Mouse (Mus musculus) left cerebral cortex, postnatal 10 days (tissue): ENCODE measurements around the gene Cma2. TPM values are rescaled to one million over a fixed set of nuclear protein-coding genes. Genes with fewer than 3 reads are reported as not detected.
"Not testable (repeated sequence)": the region's sequence is repeated elsewhere in the genome, so short reads cannot be mapped to it uniquely, and the experiment has no call there.

Experiments used
- DNase-seq, 2 experiments: peaks; one replicate each; pipeline ENCODE4 v3.0.0; 2021 to 2022; ENCODE audit warnings: low spot score in 2 of 2, mixed read lengths in 1 of 2; ENCODE audit errors: extremely low spot score in 1 of 2
- intact Hi-C: fragments of 180-260 bp; cut with DNase I; formaldehyde crosslinking; loops from one replicate; pipeline ENCODE4 v1.15.1; 2025
- total RNA-seq, 2 experiments: library from RNA; stranded (reverse); gene quantifications; 2 replicates each; pipeline ENCODE4 v1.2.3; 2021

Cma2 gene
- total RNA-seq, 2 experiments from 2014 or later: not detected

GRCm38 (mm10) chr14:56017671-56018070 is 66.9 kb downstream of the Cma2 start, which contains the start of gene Mcpt1:
Gene Mcpt1, plus strand, starts transcription at chr14:56017971.
- intact Hi-C loops: not testable (repeated sequence)

GRCm38 (mm10) chr14:56019446-56019845 is 68.7 kb downstream of the Cma2 start:
- no peak for DNase-seq
- intact Hi-C loops: no loop called here

More at GRCm38 (mm10) chr14:56017671-56018070, 66.9 kb downstream of the Cma2 start, which contains the start of gene Mcpt1:
- not testable (repeated sequence) for DNase-seq

GRCm38 (mm10) chr14:56021305-56021704 is 70.5 kb downstream of the Cma2 start:
- not testable (repeated sequence) for DNase-seq

More at GRCm38 (mm10) chr14:56021305-56021704, 70.5 kb downstream of the Cma2 start:
- intact Hi-C loops: not testable (repeated sequence)

Other genes starting within 250 kb of the Cma2 start
- under 1 TPM in 1 of 2 experiments, not detected in 1; 0.24 TPM for gene Tgm1, start 237.1 kb upstream of the Cma2 start, total RNA-seq
- 10 to 100 TPM; 46.6 to 48.2 TPM for gene Rabggta, start 228.7 kb upstream of the Cma2 start, total RNA-seq
- 10 to 100 TPM; 93.2 to 94.9 TPM for gene Dhrs1, start 205.3 kb upstream of the Cma2 start, total RNA-seq
- 10 to 100 TPM; 15.8 to 18.5 TPM for gene Nop9, start 205.3 kb upstream of the Cma2 start, total RNA-seq
- under 1 TPM; 0.49 to 0.84 TPM for gene Cideb, start 192.5 kb upstream of the Cma2 start, total RNA-seq
- under 1 TPM; 0.41 to 0.43 TPM for gene Ltb4r2, start 189.6 kb upstream of the Cma2 start, total RNA-seq
- under 1 TPM; 0.51 to 0.64 TPM for gene Ltb4r1, start 185.0 kb upstream of the Cma2 start, total RNA-seq
- 1 to 10 TPM; 3.3 to 4.0 TPM for gene Adcy4, start 166.9 kb upstream of the Cma2 start, total RNA-seq
- gene Ripk3, start 162.1 kb upstream of the Cma2 start, total RNA-seq: 1 to 10 TPM; 2.0 to 2.6 TPM
- gene Nfatc4, start 127.8 kb upstream of the Cma2 start, total RNA-seq: 1 to 10 TPM; 3.9 to 4.1 TPM
- 10 to 100 TPM; 12.3 to 13.1 TPM for gene Nynrin, start 97.0 kb upstream of the Cma2 start, total RNA-seq
- under 1 TPM; 0.28 to 0.65 TPM for gene Cbln3, start 66.6 kb upstream of the Cma2 start, total RNA-seq
- gene Khnyn, start 66.0 kb upstream of the Cma2 start, total RNA-seq: 10 to 100 TPM in 1 of 2 experiments, 1 to 10 TPM in 1; 9.8 to 11.3 TPM
- 10 to 100 TPM; 90.4 to 96.1 TPM for gene Sdr39u1, start 50.7 kb upstream of the Cma2 start, total RNA-seq
- under 1 TPM in 1 of 2 experiments, not detected in 1; 0.43 TPM for gene Cma1, start 6.3 kb upstream of the Cma2 start, total RNA-seq
- gene Mcpt1, start 67.0 kb downstream of the Cma2 start, total RNA-seq: not detected
- not detected for gene Mcpt9, start 79.5 kb downstream of the Cma2 start, total RNA-seq
- not detected for gene Mcpt2, start 91.1 kb downstream of the Cma2 start, total RNA-seq
- gene Mcpt4, start 111.3 kb downstream of the Cma2 start, total RNA-seq: not detected
- gene Mcpt8, start 134.3 kb downstream of the Cma2 start, total RNA-seq: not detected
- not detected for gene Ctsg, start 151.6 kb downstream of the Cma2 start, total RNA-seq
- not detected for gene Gzme, start 169.6 kb downstream of the Cma2 start, total RNA-seq
- gene Gzmd, start 181.6 kb downstream of the Cma2 start, total RNA-seq: not detected
- gene Gzmg, start 208.6 kb downstream of the Cma2 start, total RNA-seq: not detected
- not detected for gene Gzmn, start 223.6 kb downstream of the Cma2 start, total RNA-seq